Mouse (Mus musculus) megakaryocyte, embryonic 14.5 days (primary cell): ENCODE results near the gene Uchl1.

ENCODE experiments used
- FLI1 ChIP-seq: IDR thresholded peaks from 2 replicates; pipeline ENCODE4 v1.6.1; 2012; ENCODE audit warnings: low read length, inconsistent platforms, mixed read lengths
- GATA1 ChIP-seq: IDR thresholded peaks from 3 replicates; pipeline ENCODE4 v1.6.1; 2012; ENCODE audit warnings: mixed read lengths, low read length, inconsistent platforms, borderline replicate concordance

DNA sequence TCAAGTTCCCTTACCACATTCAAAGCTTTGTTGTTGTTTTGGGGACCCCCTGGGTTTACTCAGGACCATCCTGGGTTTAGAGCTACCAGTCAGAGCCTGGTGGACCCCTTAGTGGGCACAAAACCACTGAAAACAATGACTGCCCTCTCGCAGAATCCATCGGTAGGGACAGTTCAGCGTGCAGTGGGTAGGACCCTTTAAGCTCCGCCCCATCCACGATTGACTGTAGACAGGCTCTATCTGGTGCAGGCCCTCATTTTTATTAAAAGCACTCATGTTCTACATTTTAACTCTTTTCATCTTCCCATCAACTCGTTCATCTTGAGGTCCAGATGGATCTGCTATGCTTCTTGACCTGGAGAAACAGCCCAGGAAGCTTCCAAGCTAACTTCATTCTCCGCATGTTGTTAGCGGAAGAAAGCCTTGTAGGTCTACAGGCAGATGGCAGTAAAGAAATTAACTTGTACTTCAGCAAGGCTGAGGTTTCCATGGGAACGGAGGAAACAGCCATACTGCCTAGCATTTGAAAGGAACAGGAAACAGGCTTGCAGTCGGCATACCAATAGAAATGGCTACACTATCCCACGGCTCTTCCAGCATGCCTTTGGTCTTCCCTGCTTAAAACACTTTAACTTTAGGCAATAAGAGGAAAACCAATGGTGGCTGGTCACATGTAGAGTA is 54.9 kb downstream of the Uchl1 start:
- TF ChIP-seq GATA1 (no peak), FLI1 (no peak)
